Mouse (Mus musculus): ENCODE data around the gene Clec3b. TPM values are rescaled to one million over a fixed set of nuclear protein-coding genes. Genes with fewer than 3 reads are reported as not detected.

The Clec3b gene
- total RNA-seq, 1 experiment, result not detected

- Histone ChIP-seq H3K36me3 (ENCODE audit: control insufficient read depth, insufficient read depth, low read length, poor library complexity, severe bottlenecking) (peaks cover 24% of the 10 kb centered on the region), H3K9me3 (ENCODE audit: control insufficient read depth, insufficient read depth, low read depth, low read length) (peaks cover 9% of the 10 kb centered on the region; the same call in 1 of the 2 replicates), H3K4me3 (ENCODE audit: insufficient read depth in 1 of 2, low read depth in 1 of 2, low read length in 2 of 2, poor library complexity in 1 of 2, severe bottlenecking in 1 of 2) (no peak overlapping the region), H3K9ac (ENCODE audit: insufficient read depth, low read depth, low read length, poor library complexity, severe bottlenecking) (no peak overlapping the region), H3K27ac (ENCODE audit: insufficient read depth, low read depth, low read length, poor library complexity, severe bottlenecking) (no peak overlapping the region), H3K4me1 (ENCODE audit: control insufficient read depth in 2 of 2, insufficient read depth in 2 of 2, low read length in 2 of 2, poor library complexity in 1 of 2) (no peaks in the 10 kb centered on the region)
- TF ChIP-seq MAFK (IDR thresholded peaks at IDR 0.05; ENCODE audit: insufficient read depth, low read depth, low read length) (no peak), CHD2 (IDR thresholded peaks at IDR 0.05; ENCODE audit: low read depth, low read length) (no peak)
- in situ Hi-C loops (cut with MboI; ENCODE audit: low sequenced_read_pairs in 2 of 2, unreplicated experiment in 2 of 2), result no loop called here
- no peak for DNase-seq (ENCODE audit: low read depth, low spot score)
Observed at GRCm38 (mm10) chr9:123139887-123140614, 10.7 kb upstream of the Clec3b start.

GRCm38 (mm10) chr9:123148430-123148829 is 2.3 kb upstream of the Clec3b start:
- Histone ChIP-seq H3K27ac (ENCODE audit: insufficient read depth, low read depth, low read length, poor library complexity, severe bottlenecking) (no peak overlapping the region), H3K9me3 (ENCODE audit: control insufficient read depth, insufficient read depth, low read depth, low read length) (peaks cover 5% of the 10 kb centered on the region), H3K4me3 (ENCODE audit: insufficient read depth in 1 of 2, low read depth in 1 of 2, low read length in 2 of 2, poor library complexity in 1 of 2, severe bottlenecking in 1 of 2) (no peak overlapping the region), H3K36me3 (ENCODE audit: control insufficient read depth, insufficient read depth, low read length, poor library complexity, severe bottlenecking) (no peaks in the 10 kb centered on the region), H3K4me1 (ENCODE audit: control insufficient read depth in 2 of 2, insufficient read depth in 2 of 2, low read length in 2 of 2, poor library complexity in 1 of 2) (no peaks in the 10 kb centered on the region), H3K9ac (ENCODE audit: insufficient read depth, low read depth, low read length, poor library complexity, severe bottlenecking) (no peak overlapping the region)
- no peak for DNase-seq (ENCODE audit: low read depth, low spot score)
- no peak for TF ChIP-seq ZNF384 (IDR thresholded peaks at IDR 0.05; ENCODE audit: low read depth, low read length)
- TF ChIP-seq ZC3H11A (IDR thresholded peaks at IDR 0.05; ENCODE audit: borderline replicate concordance, low read depth, low read length), result no peak
- TF ChIP-seq CHD2 (IDR thresholded peaks at IDR 0.05; ENCODE audit: low read depth, low read length), result no peak
- TF ChIP-seq MAFK (IDR thresholded peaks at IDR 0.05; ENCODE audit: insufficient read depth, low read depth, low read length), result no peak
- no peak for TF ChIP-seq HCFC1 (IDR thresholded peaks at IDR 0.05; ENCODE audit: borderline replicate concordance, insufficient read depth, low read length)
- in situ Hi-C loops (cut with MboI; ENCODE audit: low sequenced_read_pairs in 2 of 2, unreplicated experiment in 2 of 2), result no loop called here

- Histone ChIP-seq H3K4me3 (ENCODE audit: insufficient read depth in 1 of 2, low read depth in 1 of 2, low read length in 2 of 2, poor library complexity in 1 of 2, severe bottlenecking in 1 of 2) (no peak overlapping the region), H3K36me3 (ENCODE audit: control insufficient read depth, insufficient read depth, low read length, poor library complexity, severe bottlenecking) (no peaks in the 10 kb centered on the region), H3K27ac (ENCODE audit: insufficient read depth, low read depth, low read length, poor library complexity, severe bottlenecking) (no peak overlapping the region), H3K9ac (ENCODE audit: insufficient read depth, low read depth, low read length, poor library complexity, severe bottlenecking) (no peak overlapping the region), H3K4me1 (ENCODE audit: control insufficient read depth in 2 of 2, insufficient read depth in 2 of 2, low read length in 2 of 2, poor library complexity in 1 of 2) (peaks cover 0 to 1% of the 10 kb centered on the region in 2 experiments; a peak in 1 of 4 replicates), H3K9me3 (ENCODE audit: control insufficient read depth, insufficient read depth, low read depth, low read length) (no peaks in the 10 kb centered on the region)
- TF ChIP-seq HCFC1 (IDR thresholded peaks at IDR 0.05; ENCODE audit: borderline replicate concordance, insufficient read depth, low read length) (no peak), ZC3H11A (IDR thresholded peaks at IDR 0.05; ENCODE audit: borderline replicate concordance, low read depth, low read length) (no peak), CHD2 (IDR thresholded peaks at IDR 0.05; ENCODE audit: low read depth, low read length) (no peak), MAFK (IDR thresholded peaks at IDR 0.05; ENCODE audit: insufficient read depth, low read depth, low read length) (no peak), ZNF384 (IDR thresholded peaks at IDR 0.05; ENCODE audit: low read depth, low read length) (no peak)
- no peak for DNase-seq (ENCODE audit: low read depth, low spot score)
- in situ Hi-C loops (cut with MboI; ENCODE audit: low sequenced_read_pairs in 2 of 2, unreplicated experiment in 2 of 2), result loop anchor here in 1 of 2 experiments (10.0 kb wide), 1 partner anchor 373 kb away; the partner anchor contains the start of gene Sacm1l
Observed at GRCm38 (mm10) chr9:123151561-123151960, 815 bp downstream of the Clec3b start.

GRCm38 (mm10) chr9:123152026-123152425 is 1.3 kb downstream of the Clec3b start:
- DNase-seq (ENCODE audit: low read depth, low spot score), result no peak
- in situ Hi-C loops (cut with MboI; ENCODE audit: low sequenced_read_pairs in 2 of 2, unreplicated experiment in 2 of 2), result loop anchor here in 1 of 2 experiments (10.0 kb wide), 1 partner anchor 373 kb away; the partner anchor contains the start of gene Sacm1l

More at GRCm38 (mm10) chr9:123152026-123152425, 1.3 kb downstream of the Clec3b start:
- Histone ChIP-seq H3K4me1 (ENCODE audit: control insufficient read depth in 2 of 2, insufficient read depth in 2 of 2, low read length in 2 of 2, poor library complexity in 1 of 2) (peaks cover 0 to 3% of the 10 kb centered on the region in 2 experiments; a peak in 1 of 4 replicates), H3K36me3 (ENCODE audit: control insufficient read depth, insufficient read depth, low read length, poor library complexity, severe bottlenecking) (no peaks in the 10 kb centered on the region), H3K9me3 (ENCODE audit: control insufficient read depth, insufficient read depth, low read depth, low read length) (no peaks in the 10 kb centered on the region), H3K27ac (ENCODE audit: insufficient read depth, low read depth, low read length, poor library complexity, severe bottlenecking) (no peak overlapping the region), H3K9ac (ENCODE audit: insufficient read depth, low read depth, low read length, poor library complexity, severe bottlenecking) (no peak overlapping the region), H3K4me3 (ENCODE audit: insufficient read depth in 1 of 2, low read depth in 1 of 2, low read length in 2 of 2, poor library complexity in 1 of 2, severe bottlenecking in 1 of 2) (no peak overlapping the region)
- TF ChIP-seq MAFK (IDR thresholded peaks at IDR 0.05; ENCODE audit: insufficient read depth, low read depth, low read length) (no peak), CHD2 (IDR thresholded peaks at IDR 0.05; ENCODE audit: low read depth, low read length) (no peak), HCFC1 (IDR thresholded peaks at IDR 0.05; ENCODE audit: borderline replicate concordance, insufficient read depth, low read length) (no peak), ZC3H11A (IDR thresholded peaks at IDR 0.05; ENCODE audit: borderline replicate concordance, low read depth, low read length) (no peak), ZNF384 (IDR thresholded peaks at IDR 0.05; ENCODE audit: low read depth, low read length) (no peak)
